Mouse (Mus musculus) urinary bladder, adult 18-20 months (tissue): Measurements from ENCODE around the gene Olfr1445.

Source experiments
- DNase-seq, 2 experiments: peaks; one replicate each; pipeline ENCODE4 v3.0.0; 2022; ENCODE audit warnings: low spot score in 2 of 2, mixed read lengths in 2 of 2

Gene Olfr1445

GRCm38 (mm10) chr19:12883555-12883954 lies at the start of gene Olfr1445:
Olfr1445 (plus strand) TSS chr19:12883855.
- no peak for DNase-seq

GRCm38 (mm10) chr19:12838507-12838906 lies 45.1 kb upstream of the Olfr1445 start:
- DNase-seq, result no peak

GRCm38 (mm10) chr19:12846382-12846781 lies 37.3 kb upstream of the Olfr1445 start, which contains the start of gene Gm5244:
Gm5244 (plus strand) TSS chr19:12846682.
- DNase-seq, result no peak

- DNase-seq, result no peak
Measured at GRCm38 (mm10) chr19:12856983-12857382, 26.7 kb upstream of the Olfr1445 start, which contains the start of gene Olfr1444. Olfr1444 (plus strand) TSS chr19:12857283.

GRCm38 (mm10) chr19:12893424-12893823 lies 9.8 kb downstream of the Olfr1445 start, which contains the start of gene Olfr1446:
Olfr1446 (minus strand) TSS chr19:12893524.
- DNase-seq, result no peak

- DNase-seq, result no peak
Measured at GRCm38 (mm10) chr19:12903643-12904042, 20.0 kb downstream of the Olfr1445 start, which contains the start of gene Olfr1447. Olfr1447 (minus strand) TSS chr19:12903743.

- no peak for DNase-seq
Measured at GRCm38 (mm10) chr19:12924319-12924718, 40.7 kb downstream of the Olfr1445 start, which contains the start of gene Olfr1448. Olfr1448 (minus strand) TSS chr19:12924419.

GRCm38 (mm10) chr19:12930540-12930939 lies 46.9 kb downstream of the Olfr1445 start, which contains the start of gene Olfr1449:
Olfr1449 (plus strand) TSS chr19:12930840.
- no peak for DNase-seq
